Mouse (Mus musculus) myocyte (in vitro differentiated cells): ENCODE measurements around the gene Olfr1465. TPM values are rescaled to one million over a fixed set of nuclear protein-coding genes. Genes with fewer than 3 reads are reported as not detected.

ENCODE experiments used
- H3K27me3 ChIP-seq: one replicate; pipeline ENCODE4 v1.6.1; 2011; ENCODE audit not compliant: control insufficient read depth, insufficient read depth, insufficient read length
- H3K36me3 ChIP-seq: one replicate; pipeline ENCODE4 v1.6.1; 2011; ENCODE audit not compliant: control insufficient read depth, insufficient read depth
- H3K4me2 ChIP-seq: one replicate; pipeline ENCODE4 v1.6.1; 2011; ENCODE audit warnings: low read depth, control low read depth
- H3K4me3 ChIP-seq: one replicate; pipeline ENCODE4 v1.5.1; 2011; ENCODE audit warnings: mild to moderate bottlenecking, control low read depth, moderate library complexity
- H3K79me2 ChIP-seq: one replicate; pipeline ENCODE4 v1.6.1; 2011; ENCODE audit not compliant: control insufficient read depth, insufficient read depth
- H3ac ChIP-seq: one replicate; pipeline ENCODE4 v1.6.1; 2011; ENCODE audit not compliant: control insufficient read depth, insufficient read length
- E2F4 ChIP-seq: IDR thresholded peaks from one replicate; pipeline ENCODE4 v1.6.1; 2011; ENCODE audit warnings: mild to moderate bottlenecking, control low read depth, moderate library complexity; ENCODE audit not compliant: insufficient read depth
- MAX ChIP-seq: IDR thresholded peaks from one replicate; pipeline ENCODE4 v1.6.1; 2011; ENCODE audit warnings: low read depth, mild to moderate bottlenecking, control low read depth
- MYOD1 ChIP-seq, 3 experiments: IDR thresholded peaks; one replicate each; pipeline ENCODE4 v1.6.1; 2011; ENCODE audit warnings: control low read depth in 2 of 3, low read depth in 2 of 3, mild to moderate bottlenecking in 2 of 3, moderate library complexity in 1 of 3; ENCODE audit not compliant: insufficient read length in 2 of 3, control insufficient read depth in 1 of 3
- MYOG ChIP-seq, 3 experiments: IDR thresholded peaks; one replicate each; pipeline ENCODE4 v1.6.1; 2011; ENCODE audit warnings: control low read depth in 2 of 3, low read depth in 2 of 3, mild to moderate bottlenecking in 2 of 3; ENCODE audit not compliant: insufficient read length in 2 of 3, control insufficient read depth in 1 of 3, insufficient read depth in 1 of 3
- POLR2AphosphoS2 ChIP-seq: IDR thresholded peaks from one replicate; pipeline ENCODE4 v1.6.1; 2011; ENCODE audit warnings: low read depth, control low read depth; ENCODE audit not compliant: insufficient read length
- REST ChIP-seq: IDR thresholded peaks from one replicate; pipeline ENCODE4 v1.6.1; 2011; ENCODE audit warnings: mild to moderate bottlenecking, control low read depth, moderate library complexity; ENCODE audit not compliant: insufficient read depth, insufficient read length
- TCF12 ChIP-seq: IDR thresholded peaks from one replicate; pipeline ENCODE4 v1.6.1; 2011; ENCODE audit warnings: mild to moderate bottlenecking, control low read depth; ENCODE audit not compliant: poor library complexity, insufficient read depth, severe bottlenecking
- USF1 ChIP-seq: IDR thresholded peaks from one replicate; pipeline ENCODE4 v1.6.1; 2011; ENCODE audit warnings: low read depth, mild to moderate bottlenecking, control low read depth, moderate library complexity
- polyA plus RNA-seq: library from polyadenylated mRNA; unstranded; fragments of >200 nt; fragmentation: generic; extraction: Trizol; gene quantifications from one replicate; pipeline ENCODE4 v1.2.1, GENCODE M21; 2012; ENCODE audit warnings: missing spikeins

The Olfr1465 gene
- not detected for polyA plus RNA-seq

- no peaks in the 10 kb centered on the region for H3K79me2 ChIP-seq
- H3K4me2 ChIP-seq: no peak within 1 kb of the TSS
- no peak for TF ChIP-seq MAX
- TF ChIP-seq REST: no peak
- no peak within 1 kb of the TSS for H3K4me3 ChIP-seq
- H3K27me3 ChIP-seq: no peaks in the 10 kb centered on the region
- no peaks in the 10 kb centered on the region for H3K36me3 ChIP-seq
- no peak within 1 kb of the TSS for H3ac ChIP-seq
Measured at GRCm38 (mm10) chr19:13315441-13315840, at the start of gene Olfr1465. Gene Olfr1465 (minus strand): TSS chr19:13315541.

DNA sequence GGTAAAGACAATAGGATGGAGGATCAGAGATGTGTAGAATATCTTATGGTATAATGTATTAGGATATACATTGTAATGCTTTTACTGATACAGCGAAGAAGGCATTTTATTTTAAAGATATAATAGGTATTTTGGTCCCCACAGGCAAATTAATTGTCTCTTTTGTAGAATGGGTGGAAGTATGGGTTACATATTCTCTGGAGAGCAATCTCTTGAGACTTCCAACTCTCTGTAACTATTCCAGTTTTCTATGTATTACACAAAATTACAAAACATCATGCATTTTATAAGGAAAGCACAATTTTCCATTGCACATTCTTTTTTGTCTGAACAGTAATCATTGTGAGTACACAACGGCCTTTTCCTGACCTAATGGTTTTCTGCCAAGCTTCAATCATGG lies 46.6 kb upstream of the Olfr1465 start, which contains the start of gene Olfr1467:
TSS of gene Olfr1467 (plus strand) at position 301 of the 400 bp plus-strand sequence.
- no peak within 1 kb of the TSS for H3K4me3 ChIP-seq
- H3K79me2 ChIP-seq: no peaks in the 10 kb centered on the region
- no peaks in the 10 kb centered on the region for H3K27me3 ChIP-seq
- no peak within 1 kb of the TSS for H3ac ChIP-seq
- no peak for TF ChIP-seq MAX
- H3K4me2 ChIP-seq: no peak within 1 kb of the TSS
- no peaks in the 10 kb centered on the region for H3K36me3 ChIP-seq

- TF ChIP-seq TCF12 (no peak), E2F4 (no peak), USF1 (no peak), MYOD1 (IDR thresholded peaks at IDR 0.05; ENCODE audit: control insufficient read depth in 1 of 3, insufficient read length in 2 of 3, low read depth in 2 of 3) (no peak), MYOG (IDR thresholded peaks at IDR 0.05; ENCODE audit: control insufficient read depth in 1 of 3, insufficient read depth in 1 of 3, insufficient read length in 2 of 3, low read depth in 2 of 3) (no peak), POLR2AphosphoS2 (no peak)
- no peak within 1 kb of the TSS for H3K4me3 ChIP-seq
Measured at GRCm38 (mm10) chr19:13338562-13338961, 23.2 kb upstream of the Olfr1465 start, which contains the start of gene Olfr1466. Gene Olfr1466 (plus strand): TSS chr19:13338862.

More at GRCm38 (mm10) chr19:13338562-13338961, 23.2 kb upstream of the Olfr1465 start, which contains the start of gene Olfr1466:
- H3K79me2 ChIP-seq: no peaks in the 10 kb centered on the region
- no peak within 1 kb of the TSS for H3K4me2 ChIP-seq
- no peaks in the 10 kb centered on the region for H3K36me3 ChIP-seq
- H3ac ChIP-seq: no peak within 1 kb of the TSS
- no peaks in the 10 kb centered on the region for H3K27me3 ChIP-seq

Other genes with a start within 250 kb of the Olfr1465 start
- gene Olfr1457, start 217.7 kb downstream of the Olfr1465 start, polyA plus RNA-seq: not detected
- gene Olfr1458, start 208.8 kb downstream of the Olfr1465 start, polyA plus RNA-seq: not detected
- 0.01 TPM for gene Olfr1459, start 166.0 kb downstream of the Olfr1465 start, polyA plus RNA-seq
- gene Olfr1461, start 152.5 kb downstream of the Olfr1465 start, polyA plus RNA-seq: not detected
- gene Olfr1462, start 129.8 kb downstream of the Olfr1465 start, polyA plus RNA-seq: not detected
- gene Olfr1463, start 84.2 kb downstream of the Olfr1465 start, polyA plus RNA-seq: not detected
- not detected for gene Olfr1466, start 23.3 kb upstream of the Olfr1465 start, polyA plus RNA-seq
- gene Olfr1467, start 46.7 kb upstream of the Olfr1465 start, polyA plus RNA-seq: not detected
- not detected for gene Olfr1469, start 92.3 kb upstream of the Olfr1465 start, polyA plus RNA-seq
- gene Olfr1471, start 127.9 kb upstream of the Olfr1465 start, polyA plus RNA-seq: not detected
- gene Olfr1472, start 140.5 kb upstream of the Olfr1465 start, polyA plus RNA-seq: not detected
- gene Olfr1474, start 154.0 kb upstream of the Olfr1465 start, polyA plus RNA-seq: not detected
- not detected for gene Olfr1475, start 164.7 kb upstream of the Olfr1465 start, polyA plus RNA-seq
- not detected for gene Olfr1477, start 185.0 kb upstream of the Olfr1465 start, polyA plus RNA-seq
- gene Olfr1480, start 212.4 kb upstream of the Olfr1465 start, polyA plus RNA-seq: not detected